Mouse (Mus musculus) MEL (cell line): ENCODE data around the gene Upf2.

Source experiments
- HCFC1 ChIP-seq: IDR thresholded peaks from 2 replicates; pipeline ENCODE4 v1.6.1; 2012; ENCODE audit warnings: low read depth, mild to moderate bottlenecking, inconsistent platforms, low read length, improper control_type of control experiment, moderate library complexity
- MAX ChIP-seq: IDR thresholded peaks from 2 replicates; pipeline ENCODE4 v1.6.1; 2011; ENCODE audit warnings: low read length, improper control_type of control experiment
- POLR2A ChIP-seq, 2 experiments: IDR thresholded peaks; 2 replicates each; pipeline ENCODE4 v1.6.1; 2011 to 2012; ENCODE audit warnings: low read length in 2 of 2, mild to moderate bottlenecking in 2 of 2, control low read depth in 1 of 2, improper control_type of control experiment in 1 of 2, low read depth in 1 of 2, moderate library complexity in 1 of 2; ENCODE audit not compliant: control insufficient read depth in 1 of 2, insufficient read depth in 1 of 2, poor library complexity in 1 of 2
- POLR2AphosphoS2 ChIP-seq: IDR thresholded peaks from 2 replicates; pipeline ENCODE4 v1.6.1; 2011; ENCODE audit warnings: low read length, improper control_type of control experiment

DNA sequence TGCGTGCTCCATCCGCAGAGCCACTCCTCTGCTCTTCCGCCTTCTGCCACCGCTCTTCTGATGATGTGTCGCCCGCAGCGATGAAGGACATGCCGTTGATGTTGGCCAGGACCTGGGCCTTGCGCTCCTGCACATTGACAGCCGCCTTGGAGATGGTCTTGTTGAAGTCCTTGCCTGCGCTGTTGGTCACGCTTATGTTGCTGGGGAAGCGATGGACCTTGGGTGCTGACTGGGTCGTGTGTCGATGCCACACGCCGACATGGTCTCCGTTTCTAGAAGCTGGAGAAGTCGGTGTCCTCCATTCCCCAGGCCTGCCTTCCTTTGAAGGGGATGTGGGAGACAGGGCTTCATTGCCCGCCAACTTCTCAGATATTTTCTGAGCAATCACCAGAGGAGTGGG, 149.5 kb downstream of the Upf2 start:
- TF ChIP-seq MAX (no peak), POLR2AphosphoS2 (no peak), POLR2A (IDR thresholded peaks at IDR 0.05; ENCODE audit: control insufficient read depth in 1 of 2, insufficient read depth in 1 of 2, low read depth in 1 of 2, low read length in 2 of 2, poor library complexity in 1 of 2) (no peak), HCFC1 (no peak)
